Mouse (Mus musculus): Measurements from ENCODE around the gene Ints7.

- no peak for TF ChIP-seq CTCF (IDR thresholded peaks at IDR 0.05; ENCODE audit: low read depth, low read length)
- no peak for TF ChIP-seq POLR2A (IDR thresholded peaks at IDR 0.05; ENCODE audit: borderline replicate concordance, low read depth, low read length)
These were observed 33.6 kb downstream of the Ints7 start for GRCm38 (mm10) chr1:191609051-191609450.

All from bone marrow macrophage, adult 2 months (primary cell).